Mouse (Mus musculus) myocyte (in vitro differentiated cells): ENCODE results near the gene Vdr. TPM values are rescaled to one million over a fixed set of nuclear protein-coding genes. Genes with fewer than 3 reads are reported as not detected.

Source experiments
- H3K27me3 ChIP-seq: one replicate; pipeline ENCODE4 v1.6.1; 2011; ENCODE audit not compliant: control insufficient read depth, insufficient read depth, insufficient read length
- H3K36me3 ChIP-seq: one replicate; pipeline ENCODE4 v1.6.1; 2011; ENCODE audit not compliant: control insufficient read depth, insufficient read depth
- H3K4me2 ChIP-seq: one replicate; pipeline ENCODE4 v1.6.1; 2011; ENCODE audit warnings: low read depth, control low read depth
- H3K4me3 ChIP-seq: one replicate; pipeline ENCODE4 v1.5.1; 2011; ENCODE audit warnings: mild to moderate bottlenecking, control low read depth, moderate library complexity
- H3K79me2 ChIP-seq: one replicate; pipeline ENCODE4 v1.6.1; 2011; ENCODE audit not compliant: control insufficient read depth, insufficient read depth
- H3ac ChIP-seq: one replicate; pipeline ENCODE4 v1.6.1; 2011; ENCODE audit not compliant: control insufficient read depth, insufficient read length
- CEBPB ChIP-seq: IDR thresholded peaks from 2 replicates; pipeline ENCODE4 v1.6.1; 2011; ENCODE audit warnings: mild to moderate bottlenecking, moderate library complexity; ENCODE audit not compliant: poor library complexity, insufficient read depth, severe bottlenecking
- E2F4 ChIP-seq: IDR thresholded peaks from one replicate; pipeline ENCODE4 v1.6.1; 2011; ENCODE audit warnings: mild to moderate bottlenecking, control low read depth, moderate library complexity; ENCODE audit not compliant: insufficient read depth
- MAX ChIP-seq: IDR thresholded peaks from one replicate; pipeline ENCODE4 v1.6.1; 2011; ENCODE audit warnings: low read depth, mild to moderate bottlenecking, control low read depth
- MYOD1 ChIP-seq, 3 experiments: IDR thresholded peaks; one replicate each; pipeline ENCODE4 v1.6.1; 2011; ENCODE audit warnings: control low read depth in 2 of 3, low read depth in 2 of 3, mild to moderate bottlenecking in 2 of 3, moderate library complexity in 1 of 3; ENCODE audit not compliant: insufficient read length in 2 of 3, control insufficient read depth in 1 of 3
- MYOG ChIP-seq, 3 experiments: IDR thresholded peaks; one replicate each; pipeline ENCODE4 v1.6.1; 2011; ENCODE audit warnings: control low read depth in 2 of 3, low read depth in 2 of 3, mild to moderate bottlenecking in 2 of 3; ENCODE audit not compliant: insufficient read length in 2 of 3, control insufficient read depth in 1 of 3, insufficient read depth in 1 of 3
- POLR2A ChIP-seq: IDR thresholded peaks from one replicate; pipeline ENCODE4 v1.6.1; 2011; ENCODE audit warnings: low read depth, mild to moderate bottlenecking, control low read depth, moderate library complexity; ENCODE audit not compliant: insufficient read length
- POLR2AphosphoS2 ChIP-seq: IDR thresholded peaks from one replicate; pipeline ENCODE4 v1.6.1; 2011; ENCODE audit warnings: low read depth, control low read depth; ENCODE audit not compliant: insufficient read length
- REST ChIP-seq: IDR thresholded peaks from one replicate; pipeline ENCODE4 v1.6.1; 2011; ENCODE audit warnings: mild to moderate bottlenecking, control low read depth, moderate library complexity; ENCODE audit not compliant: insufficient read depth, insufficient read length
- SRF ChIP-seq: IDR thresholded peaks from one replicate; pipeline ENCODE4 v1.6.1; 2011; ENCODE audit warnings: low read depth; ENCODE audit not compliant: control insufficient read depth, insufficient read length
- TCF12 ChIP-seq: IDR thresholded peaks from one replicate; pipeline ENCODE4 v1.6.1; 2011; ENCODE audit warnings: mild to moderate bottlenecking, control low read depth; ENCODE audit not compliant: poor library complexity, insufficient read depth, severe bottlenecking
- TCF3 ChIP-seq: IDR thresholded peaks from one replicate; pipeline ENCODE4 v1.6.1; 2011; ENCODE audit warnings: low read depth, control low read depth; ENCODE audit not compliant: insufficient read length
- USF1 ChIP-seq: IDR thresholded peaks from one replicate; pipeline ENCODE4 v1.6.1; 2011; ENCODE audit warnings: low read depth, mild to moderate bottlenecking, control low read depth, moderate library complexity
- polyA plus RNA-seq: library from polyadenylated mRNA; unstranded; fragments of >200 nt; fragmentation: generic; extraction: Trizol; gene quantifications from one replicate; pipeline ENCODE4 v1.2.1, GENCODE M21; 2012; ENCODE audit warnings: missing spikeins

Gene Vdr
- polyA plus RNA-seq, 1 experiment = 9.8 TPM

DNA sequence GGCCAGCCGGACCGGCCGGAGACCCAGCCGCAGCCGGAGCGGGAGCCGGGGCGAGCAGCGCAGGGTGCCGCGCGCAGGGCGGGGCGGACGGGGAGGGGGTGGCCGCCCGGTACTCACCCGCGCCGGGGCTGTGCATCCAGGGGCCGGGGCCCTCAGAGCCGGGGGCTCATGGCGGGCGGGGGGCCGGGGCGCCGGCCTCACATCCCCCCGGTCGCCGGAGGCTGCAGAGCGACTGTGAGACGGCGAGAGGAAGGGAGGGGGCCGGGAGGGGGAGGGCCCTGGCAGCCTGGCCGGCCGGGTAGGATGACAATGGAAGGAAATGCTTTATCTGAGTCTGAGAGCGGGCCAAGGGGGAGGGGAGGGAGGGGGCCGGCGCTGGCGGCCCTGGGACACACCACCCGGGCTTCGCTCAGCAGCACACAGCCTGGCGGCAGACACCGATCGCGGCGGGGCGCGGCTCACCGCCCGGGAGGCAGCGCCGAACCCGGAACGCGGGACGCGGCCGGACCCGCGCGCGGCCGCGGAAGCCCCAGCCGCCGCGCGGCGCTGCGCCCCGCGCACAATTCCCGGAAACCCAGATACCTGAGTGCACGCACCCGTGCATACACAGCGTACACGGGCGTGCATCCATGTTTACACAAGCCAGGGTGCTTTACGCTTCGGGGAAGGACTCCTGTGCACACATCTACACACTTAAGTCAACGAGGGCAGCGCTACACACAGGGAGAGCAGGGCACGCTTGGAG lies 79.0 kb downstream of the Vdr start:
- peak overlapping the region; percentile 68 for H3ac ChIP-seq
- peak overlapping the region; percentile 96 for H3K4me2 ChIP-seq
- no peaks in the 10 kb centered on the region for H3K36me3 ChIP-seq
- peaks cover 33% of the 10 kb centered on the region for H3K79me2 ChIP-seq
- H3K27me3 ChIP-seq = no peaks in the 10 kb centered on the region
- H3K4me3 ChIP-seq = peak overlapping the region; percentile 51
- peak; percentile 77 for TF ChIP-seq POLR2A
- peak; percentile 78 for TF ChIP-seq POLR2AphosphoS2
- no peak for TF ChIP-seq USF1
- TF ChIP-seq E2F4 = no peak
- peak in 1 of 3 experiments; percentile 24 for TF ChIP-seq MYOD1 (IDR thresholded peaks at IDR 0.05; ENCODE audit: control insufficient read depth in 1 of 3, insufficient read length in 2 of 3, low read depth in 2 of 3)

DNA sequence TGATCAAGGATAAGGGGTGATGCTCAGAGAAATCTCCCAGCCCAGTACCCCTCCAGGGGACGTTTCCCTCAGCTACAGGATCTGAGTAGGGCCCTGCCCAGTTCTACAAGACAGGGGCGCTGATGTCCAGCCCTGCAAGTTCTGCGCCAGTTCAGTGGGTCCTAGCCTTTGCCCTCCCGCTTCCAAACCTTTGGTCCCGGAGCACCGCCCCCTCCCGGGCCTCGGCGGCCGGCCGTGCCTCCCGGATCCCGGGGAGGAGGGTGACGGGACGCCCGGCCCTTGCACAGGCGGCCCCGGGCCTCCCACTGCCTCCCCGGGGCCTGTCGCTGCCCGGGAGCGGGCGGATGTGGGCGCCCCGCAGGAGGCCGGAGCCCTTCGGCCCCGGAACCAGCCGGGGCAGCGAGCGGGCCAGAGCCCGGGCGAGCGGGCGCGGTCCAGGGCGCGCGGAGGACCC lies 79.6 kb downstream of the Vdr start:
- Histone ChIP-seq H3K36me3 (no peaks in the 10 kb centered on the region), H3K4me2 (peak overlapping the region; percentile 77), H3K4me3 (peak overlapping the region; percentile 51), H3K79me2 (peaks cover 33% of the 10 kb centered on the region), H3ac (peak overlapping the region; percentile 68), H3K27me3 (no peaks in the 10 kb centered on the region)
- TF ChIP-seq MYOD1 (IDR thresholded peaks at IDR 0.05; ENCODE audit: control insufficient read depth in 1 of 3, insufficient read length in 2 of 3, low read depth in 2 of 3) (no peak), CEBPB (no peak), POLR2A (peak; percentile 30)

DNA sequence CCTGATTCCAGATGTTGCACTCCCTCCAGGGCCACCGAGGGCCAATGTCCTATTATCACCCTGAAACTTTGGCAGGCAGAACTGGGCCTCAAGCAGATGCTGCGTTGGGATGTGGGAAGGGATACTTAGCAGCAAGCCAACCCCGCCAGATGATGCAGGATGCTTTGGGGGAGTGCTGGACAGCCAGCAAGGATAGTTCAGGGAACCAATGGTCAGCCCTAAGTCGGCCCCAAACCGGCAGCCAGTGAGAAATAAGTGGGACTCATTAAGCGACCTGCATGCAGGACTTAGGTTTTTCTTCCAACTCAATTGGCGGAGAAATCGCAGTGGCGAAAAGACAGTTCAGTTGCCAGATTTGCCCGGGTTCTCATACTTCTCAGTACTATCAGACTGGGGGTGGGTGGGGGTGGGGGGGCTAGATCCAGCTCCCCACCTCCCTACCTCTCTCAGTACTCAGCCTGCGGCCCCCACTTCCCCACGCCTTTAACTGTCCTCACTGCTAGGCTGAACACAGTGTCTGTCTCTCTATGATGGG lies 80.1 kb downstream of the Vdr start:
- peak overlapping the region; percentile 77 for H3K4me2 ChIP-seq
- no peaks in the 10 kb centered on the region for H3K27me3 ChIP-seq
- H3K4me3 ChIP-seq = peak overlapping the region; percentile 51
- TF ChIP-seq CEBPB (no peak), POLR2A (no peak), TCF12 (no peak), POLR2AphosphoS2 (no peak), SRF (no peak)
- H3ac ChIP-seq = peak overlapping the region; percentile 68
- no peaks in the 10 kb centered on the region for H3K36me3 ChIP-seq
- H3K79me2 ChIP-seq = peaks cover 33% of the 10 kb centered on the region

DNA sequence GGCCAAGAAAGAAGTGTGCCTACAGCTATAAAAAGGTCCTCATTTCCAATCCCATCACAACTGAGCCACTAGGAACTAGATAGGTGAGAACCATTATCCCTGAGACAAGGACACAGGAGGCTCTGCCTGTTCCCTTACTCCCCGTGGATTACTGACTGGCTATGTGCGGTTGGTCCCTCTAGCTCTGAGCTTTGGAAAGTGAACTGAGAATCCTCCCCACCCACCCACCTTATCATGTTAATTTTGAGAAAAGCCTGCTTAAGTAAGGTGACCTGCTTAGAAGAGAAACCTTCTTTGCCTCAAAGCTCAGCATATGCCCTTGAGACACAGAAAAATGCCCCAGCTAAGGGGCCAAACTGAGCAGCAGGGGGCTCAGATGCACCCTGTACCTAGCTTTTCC lies 81.0 kb downstream of the Vdr start:
- peaks cover 37% of the 10 kb centered on the region for H3K79me2 ChIP-seq
- no peaks in the 10 kb centered on the region for H3K27me3 ChIP-seq
- peak overlapping the region; percentile 77 for H3K4me2 ChIP-seq
- no peaks in the 10 kb centered on the region for H3K36me3 ChIP-seq
- TF ChIP-seq REST (no peak), TCF12 (no peak), MYOD1 (IDR thresholded peaks at IDR 0.05; ENCODE audit: control insufficient read depth in 1 of 3, insufficient read length in 2 of 3, low read depth in 2 of 3) (no peak), SRF (no peak), POLR2A (no peak), MAX (no peak), MYOG (IDR thresholded peaks at IDR 0.05; ENCODE audit: control insufficient read depth in 1 of 3, insufficient read depth in 1 of 3, insufficient read length in 2 of 3, low read depth in 2 of 3) (no peak), TCF3 (no peak), POLR2AphosphoS2 (no peak), CEBPB (no peak)
- H3ac ChIP-seq = no peak overlapping the region
- peak overlapping the region; percentile 51 for H3K4me3 ChIP-seq

DNA sequence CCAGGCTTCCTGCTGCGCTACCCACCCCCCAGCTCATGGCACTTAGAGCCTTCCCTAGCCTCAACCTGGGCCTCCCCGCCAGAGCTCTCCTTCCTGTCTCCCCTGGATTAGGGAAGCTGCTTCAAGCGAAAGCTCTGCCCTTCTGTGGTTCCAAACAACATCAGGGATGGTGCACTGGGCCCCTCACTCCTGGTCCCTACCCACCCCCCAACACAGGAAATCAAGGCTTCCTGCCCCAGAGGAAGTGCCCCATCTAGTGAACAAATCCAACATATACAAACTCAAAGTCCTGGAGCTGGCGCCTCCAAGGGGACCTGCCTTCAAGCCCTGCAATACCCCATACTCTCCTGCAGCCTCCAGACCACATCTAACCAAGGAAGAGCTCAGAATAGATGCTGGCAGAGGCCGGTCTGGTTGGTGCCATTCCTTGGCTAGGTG lies 81.5 kb downstream of the Vdr start:
- no peak overlapping the region for H3K4me2 ChIP-seq
- no peaks in the 10 kb centered on the region for H3K27me3 ChIP-seq
- no peak overlapping the region for H3K4me3 ChIP-seq
- no peak for TF ChIP-seq POLR2AphosphoS2
- no peak for TF ChIP-seq TCF3
- no peak for TF ChIP-seq USF1
- no peak for TF ChIP-seq CEBPB
- no peak for TF ChIP-seq POLR2A
- TF ChIP-seq REST = no peak
- no peak for TF ChIP-seq TCF12
- TF ChIP-seq SRF = no peak
- no peak for TF ChIP-seq MYOD1 (IDR thresholded peaks at IDR 0.05; ENCODE audit: control insufficient read depth in 1 of 3, insufficient read length in 2 of 3, low read depth in 2 of 3)
- no peak for TF ChIP-seq E2F4
- no peak for TF ChIP-seq MAX
- no peak for TF ChIP-seq MYOG (IDR thresholded peaks at IDR 0.05; ENCODE audit: control insufficient read depth in 1 of 3, insufficient read depth in 1 of 3, insufficient read length in 2 of 3, low read depth in 2 of 3)
- H3K36me3 ChIP-seq = no peaks in the 10 kb centered on the region
- H3K79me2 ChIP-seq = peaks cover 42% of the 10 kb centered on the region
- H3ac ChIP-seq = no peak overlapping the region
